ENCODE assay signal across 21 mouse cellular contexts in genomic region chrX:16767453-16767852, GRCm38 (mm10). TPM values are rescaled to one million over a fixed set of nuclear protein-coding genes. Genes with fewer than 3 reads are reported as not detected.
DNase-seq lines count a peak whose midpoint lies in the region; ATAC-seq and TF ChIP-seq lines count a peak whose summit lies in the region.
"Had no signal": no experiment of that assay in that cellular context is flagged by ENCODE, and none has a peak within 500 bp of the region (broad histone marks: within the 10 kb centered on the region; RNA-seq: fewer than 3 reads in every experiment).

No protein-coding gene starts in this region.

- ATAC-seq in intestine, embryonic 15.5 days: peak; percentile 91
- ATAC-seq in intestine, embryonic 16.5 days: peak; percentile 94
- ATAC-seq in intestine, postnatal 0 days: peak; percentile 75
- ATAC-seq: activated CD4-positive, CD25-positive, alpha-beta regulatory T cell, adult 4 months; CD4-positive, CD25-positive, alpha-beta regulatory T cell, adult 4 months; Patski had no signal

- no peak for TF ChIP-seq POLR2A in lung, adult 2 months (IDR thresholded peaks at IDR 0.05; ENCODE audit: borderline replicate concordance, extremely low read depth, low read depth, low read length)

- H3K27ac ChIP-seq in intestine, embryonic 15.5 days: no peak overlapping the region
- no peak overlapping the region for H3K27ac ChIP-seq in intestine, embryonic 16.5 days (ENCODE audit: low read length)
- H3K27ac ChIP-seq in intestine, postnatal 0 days (ENCODE audit: low read depth, low read length): no peak overlapping the region

- DNase-seq in lung, postnatal 14 days: no peak
- DNase-seq in left cerebral cortex, adult 11 months (ENCODE audit: low spot score): no peak
- DNase-seq in lung, adult 2 months: no peak
- DNase-seq: adrenal gland, adult 2 months; adrenal gland, adult 8-10 months; adrenal gland, postnatal 10 days; adrenal gland, postnatal 14 days; adrenal gland, postnatal 25 days; adrenal gland, postnatal 36 days; B cell, adult 2 months; cerebellum, adult 11 months; cerebellum, adult 11-12 months; cerebellum, adult 18-20 months had no signal

- no peaks in the 10 kb centered on the region for H3K9me3 ChIP-seq in intestine, embryonic 15.5 days
- no peaks in the 10 kb centered on the region for H3K9me3 ChIP-seq in intestine, embryonic 16.5 days (ENCODE audit: control insufficient read depth, low read length)
- no peaks in the 10 kb centered on the region for H3K9me3 ChIP-seq in intestine, postnatal 0 days (ENCODE audit: control insufficient read depth)
- H3K9me3 ChIP-seq: G1E had no signal

- H3K9ac ChIP-seq in intestine, embryonic 15.5 days: no peak overlapping the region
- no peak overlapping the region for H3K9ac ChIP-seq in intestine, embryonic 16.5 days (ENCODE audit: low read depth, low read length)
- no peak overlapping the region for H3K9ac ChIP-seq in intestine, postnatal 0 days (ENCODE audit: low read depth, low read length)

- no peaks in the 10 kb centered on the region for H3K4me1 ChIP-seq in intestine, embryonic 15.5 days (replicated peaks)
- no peaks in the 10 kb centered on the region for H3K4me1 ChIP-seq in intestine, embryonic 16.5 days (ENCODE audit: control insufficient read depth, insufficient read depth, low read length)
- H3K4me1 ChIP-seq in intestine, postnatal 0 days (replicated peaks; ENCODE audit: control insufficient read depth, insufficient read depth, low read length): no peaks in the 10 kb centered on the region
- H3K4me1 ChIP-seq in lung, adult 2 months (ENCODE audit: control insufficient read depth, insufficient read depth, low read length): no peaks in the 10 kb centered on the region; the same call in 1 of the 2 replicates

- H3K4me3 ChIP-seq in intestine, embryonic 15.5 days (replicated peaks): no peak overlapping the region
- H3K4me3 ChIP-seq in intestine, embryonic 16.5 days (ENCODE audit: low read length): no peak overlapping the region
- no peak overlapping the region for H3K4me3 ChIP-seq in intestine, postnatal 0 days (ENCODE audit: low read depth, low read length)
- no peak overlapping the region for H3K4me3 ChIP-seq in lung, adult 2 months (replicated peaks; ENCODE audit: extremely low read depth, low read depth, low read length)

- H3K4me2 ChIP-seq in intestine, embryonic 15.5 days (replicated peaks): no peak overlapping the region
- H3K4me2 ChIP-seq in intestine, embryonic 16.5 days (ENCODE audit: low read depth, low read length): no peak overlapping the region
- no peak overlapping the region for H3K4me2 ChIP-seq in intestine, postnatal 0 days (replicated peaks; ENCODE audit: low read depth)

- H3K27me3 ChIP-seq in intestine, embryonic 15.5 days (replicated peaks): no peaks in the 10 kb centered on the region
- no peaks in the 10 kb centered on the region for H3K27me3 ChIP-seq in intestine, embryonic 16.5 days (replicated peaks; ENCODE audit: control insufficient read depth, insufficient read depth, low read length)
- H3K27me3 ChIP-seq in intestine, postnatal 0 days (replicated peaks; ENCODE audit: control insufficient read depth, insufficient read depth, low read length): no peaks in the 10 kb centered on the region
- H3K27me3 ChIP-seq: CH12.LX had no signal

- no peaks in the 10 kb centered on the region for H3K36me3 ChIP-seq in intestine, embryonic 15.5 days
- H3K36me3 ChIP-seq in intestine, embryonic 16.5 days (ENCODE audit: control insufficient read depth, insufficient read depth, low read length): no peaks in the 10 kb centered on the region
- H3K36me3 ChIP-seq in intestine, postnatal 0 days (ENCODE audit: control insufficient read depth, insufficient read depth): no peaks in the 10 kb centered on the region
- H3K36me3 ChIP-seq: G1E had no signal

- TF ChIP-seq CTCF in intestine, postnatal 0 days (IDR thresholded peaks at IDR 0.05; ENCODE audit: low read depth): no peak
- no peak for TF ChIP-seq CTCF in lung, adult 2 months (IDR thresholded peaks at IDR 0.05; ENCODE audit: insufficient read depth, low read length)

- 53% methylated on average over 1 of the region's 1 CpGs for WGBS in intestine, embryonic 15.5 days
- 48% methylated on average over 1 of the region's 1 CpGs for WGBS in intestine, embryonic 16.5 days
- WGBS in intestine, postnatal 0 days: 35% methylated on average over 1 of the region's 1 CpGs
- 76% methylated on average over 1 of the region's 1 CpGs for WGBS in lung, adult 2 months

RNA-seq across cellular contexts. Expression of gene Maob, which starts 49.7 kb away (rescaled TPM):
- polyA plus RNA-seq in intestine, embryonic 15.5 days (2015; fragmentation: Nextera tagmentation; extraction: Ambion mirVana): 99.4 and 117 TPM in 2 replicates
- 193 and 262 TPM in 2 replicates for polyA plus RNA-seq in intestine, embryonic 16.5 days (2015; fragmentation: Nextera tagmentation; extraction: Ambion mirVana)
- 247 and 294 TPM in 2 replicates for polyA plus RNA-seq in intestine, postnatal 0 days (2015; fragmentation: Nextera tagmentation; extraction: Ambion mirVana)
- 10.8 and 16.4 TPM in 2 replicates for polyA plus RNA-seq in lung, adult 2 months (2012; rRNA removed)
- polyA plus RNA-seq: activated CD4-positive, CD25-positive, alpha-beta regulatory T cell, adult 4 months; CD4-positive, CD25-positive, alpha-beta regulatory T cell, adult 4 months; G1E; Patski had no signal
